Mouse (Mus musculus) embryonic facial prominence, embryonic 15.5 days (tissue): ENCODE measurements around the gene Plekhb1. TPM values are rescaled to one million over a fixed set of nuclear protein-coding genes. Genes with fewer than 3 reads are reported as not detected.

Experiments
- ATAC-seq: fragments of 200-750 bp; cut with Nextera tagmentation; 2 replicates; pipeline ENCODE4 v1.8.0; 2017; ENCODE audit warnings: low read depth, moderate TSS enrichment; ENCODE audit not compliant: insufficient number of reproducible peaks, low FRiP score, low TSS enrichment
- H3K27ac ChIP-seq: fragments of 300-500 bp; sonication (generic); replicated peaks from 2 replicates; pipeline ENCODE4 v1.5.1; 2015; ENCODE audit warnings: mild to moderate bottlenecking, inconsistent platforms
- H3K27me3 ChIP-seq: fragments of 300-500 bp; sonication (generic); 2 replicates; pipeline ENCODE4 v1.6.1; 2015; ENCODE audit warnings: inconsistent platforms
- H3K36me3 ChIP-seq: fragments of 300-500 bp; sonication (generic); 2 replicates; pipeline ENCODE4 v1.6.1; 2015; ENCODE audit warnings: mild to moderate bottlenecking, inconsistent platforms
- H3K4me1 ChIP-seq: fragments of 300-500 bp; sonication (generic); 2 replicates; pipeline ENCODE4 v1.6.1; 2015; ENCODE audit warnings: inconsistent platforms
- H3K4me2 ChIP-seq: fragments of 300-500 bp; sonication (generic); replicated peaks from 2 replicates; pipeline ENCODE4 v1.6.1; 2015; ENCODE audit warnings: mild to moderate bottlenecking, inconsistent platforms
- H3K4me3 ChIP-seq: fragments of 300-500 bp; sonication (generic); replicated peaks from 2 replicates; pipeline ENCODE4 v1.5.1; 2015; ENCODE audit warnings: mild to moderate bottlenecking, inconsistent platforms
- H3K9ac ChIP-seq: fragments of 300-500 bp; sonication (generic); 2 replicates; pipeline ENCODE4 v1.6.1; 2015; ENCODE audit warnings: inconsistent platforms
- H3K9me3 ChIP-seq: fragments of 300-500 bp; sonication (generic); replicated peaks from 2 replicates; pipeline ENCODE4 v1.6.1; 2016; ENCODE audit warnings: inconsistent platforms
- WGBS: fragments of 180-500 bp; shearing (Covaris S2); methylation state at CpG from one replicate; pipeline ENCODE4 v1.1.7; 2015; 5-methylcytosine and 5-hydroxymethylcytosine counted together
- polyA plus RNA-seq: library from polyadenylated mRNA; unstranded; fragments of >200 nt; fragmentation: Nextera tagmentation; extraction: Ambion mirVana; gene quantifications from 2 replicates; pipeline ENCODE4 v1.2.1, GENCODE M21; 2015

The Plekhb1 gene
- polyA plus RNA-seq, 1 experiment from 2014 or later, result 15.2 TPM

GRCm38 (mm10) chr7:100616121-100616857 is 45.9 kb downstream of the Plekhb1 start:
- no peak for ATAC-seq
- Histone ChIP-seq H3K9me3 (no peaks in the 10 kb centered on the region), H3K4me3 (no peak overlapping the region), H3K27ac (no peak overlapping the region), H3K4me2 (no peak overlapping the region), H3K4me1 (no peaks in the 10 kb centered on the region), H3K36me3 (no peaks in the 10 kb centered on the region), H3K9ac (no peak overlapping the region), H3K27me3 (no peaks in the 10 kb centered on the region)
- 85% methylated on average over 4 of the region's 4 CpGs for WGBS

DNA sequence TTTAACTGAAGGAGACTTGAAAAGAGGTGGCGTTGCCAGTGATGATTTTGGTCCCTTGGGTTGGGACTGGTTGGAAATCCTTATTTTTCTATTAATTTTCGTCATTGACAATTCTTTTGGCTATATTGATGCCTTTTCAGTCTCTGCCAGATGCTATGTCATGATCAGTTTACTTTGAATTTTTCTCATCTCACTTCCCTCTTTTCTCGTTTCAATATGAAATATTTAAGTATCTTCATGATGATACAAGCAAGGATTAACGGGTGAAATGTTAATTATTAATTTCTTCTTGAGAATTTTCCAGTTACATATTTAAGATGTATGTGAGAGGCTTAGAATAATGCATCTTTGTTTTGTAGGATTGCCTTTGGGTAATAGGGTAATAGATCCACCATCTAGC is 53.3 kb downstream of the Plekhb1 start:
- Histone ChIP-seq H3K4me1 (peaks cover 4% of the 10 kb centered on the region), H3K4me3 (peak overlapping the region; percentile 100), H3K9me3 (no peaks in the 10 kb centered on the region), H3K36me3 (no peaks in the 10 kb centered on the region), H3K27ac (peak overlapping the region; percentile 99), H3K27me3 (no peaks in the 10 kb centered on the region), H3K4me2 (peak overlapping the region; percentile 71), H3K9ac (peak overlapping the region; percentile 99)
- no peak for ATAC-seq
- WGBS, result 13% methylated on average over 4 of the region's 4 CpGs

- H3K27ac ChIP-seq, result peak within 1 kb of the TSS; percentile 99
- peaks cover 4% of the 10 kb centered on the region for H3K4me1 ChIP-seq
- peak within 1 kb of the TSS; percentile 71 for H3K4me2 ChIP-seq
- H3K36me3 ChIP-seq, result no peaks in the 10 kb centered on the region
- peak within 1 kb of the TSS; percentile 100 for H3K4me3 ChIP-seq
- no peaks in the 10 kb centered on the region for H3K9me3 ChIP-seq
- no peaks in the 10 kb centered on the region for H3K27me3 ChIP-seq
- H3K9ac ChIP-seq, result peak within 1 kb of the TSS; percentile 99
- ATAC-seq, result peak; percentile 20
- WGBS, result under 1% methylated on average over 43 of the region's 43 CpGs
Observed at GRCm38 (mm10) chr7:100608130-100608741, 54.0 kb downstream of the Plekhb1 start, which contains the start of gene Mrpl48. Gene Mrpl48 (minus strand): TSS chr7:100608301.

DNA sequence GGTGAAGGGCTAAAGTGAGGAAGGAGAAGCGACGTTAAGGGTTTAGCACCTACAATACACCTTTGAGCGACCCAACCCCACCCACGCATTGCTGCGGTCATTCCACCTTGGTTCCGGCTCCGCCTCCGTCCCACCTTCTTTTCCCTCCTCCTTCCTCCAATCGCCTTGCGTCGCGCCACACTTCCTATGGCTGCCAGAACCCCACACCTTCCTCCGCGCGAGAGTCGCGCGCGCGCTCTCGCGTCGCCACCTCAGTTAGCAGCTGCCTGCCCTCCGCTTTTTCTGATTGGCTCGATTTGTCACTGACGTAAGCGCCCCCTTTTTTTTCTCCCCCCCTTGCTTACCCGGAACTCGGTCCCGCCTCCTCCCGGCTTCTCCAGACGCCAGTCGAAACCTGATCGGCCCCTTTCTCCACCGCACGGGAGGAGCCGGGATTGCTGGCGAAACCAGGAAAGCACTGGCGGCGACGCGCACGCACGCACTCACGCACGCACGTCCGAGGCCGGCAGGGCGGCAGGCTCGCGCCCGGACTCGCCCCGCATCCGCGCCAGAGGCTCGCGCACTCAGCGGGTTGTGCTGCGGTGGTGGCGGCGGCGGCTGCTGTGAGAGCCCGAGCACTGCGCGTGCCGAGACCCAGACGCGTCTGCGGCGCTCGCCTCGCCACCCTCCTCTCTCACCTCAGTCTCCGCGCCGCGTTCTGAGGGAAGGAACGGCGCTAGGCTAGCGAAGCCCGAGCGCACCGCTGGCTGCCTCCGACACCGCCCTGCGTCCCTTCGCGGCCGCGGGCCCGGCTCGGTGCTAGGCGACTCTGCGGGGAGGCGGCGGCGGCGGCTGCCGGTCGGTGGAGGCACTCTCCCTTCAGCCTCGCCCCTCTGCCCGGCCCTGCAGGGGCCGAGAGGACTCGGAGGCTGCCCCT is 54.7 kb downstream of the Plekhb1 start, which contains the start of gene Rab6a:
TSS of gene Rab6a (plus strand) at position 197 of the 916 bp plus-strand sequence.
- Histone ChIP-seq H3K27ac (peak within 1 kb of the TSS; percentile 99), H3K4me1 (peaks cover 4% of the 10 kb centered on the region), H3K9me3 (no peaks in the 10 kb centered on the region), H3K4me2 (peak within 1 kb of the TSS; percentile 71), H3K27me3 (no peaks in the 10 kb centered on the region), H3K4me3 (peak within 1 kb of the TSS; percentile 100), H3K36me3 (no peaks in the 10 kb centered on the region), H3K9ac (peak within 1 kb of the TSS; percentile 99)
- peak; percentile 98 for ATAC-seq
- WGBS, result under 1% methylated on average over 105 of the region's 105 CpGs

DNA sequence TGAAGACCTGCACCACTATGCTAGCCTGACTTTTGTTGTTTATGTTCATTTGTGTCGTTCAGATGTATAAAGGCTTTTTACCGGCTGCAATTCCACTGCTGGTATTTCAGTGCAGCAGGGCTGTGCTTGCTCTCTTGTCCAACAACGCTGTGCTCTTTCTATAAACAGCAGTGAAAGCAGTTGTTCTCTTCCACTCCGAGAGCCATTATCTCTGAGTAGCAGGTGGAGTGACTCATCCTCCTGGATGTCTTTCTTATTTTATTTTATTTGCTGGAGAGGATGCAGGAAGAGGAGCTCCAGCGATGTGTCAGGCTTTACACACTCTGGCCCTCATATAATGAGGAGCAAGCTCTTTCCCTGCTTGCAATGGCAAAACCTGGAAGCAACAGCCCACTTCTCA is 62.0 kb downstream of the Plekhb1 start:
- no peaks in the 10 kb centered on the region for H3K9me3 ChIP-seq
- no peak overlapping the region for H3K4me3 ChIP-seq
- H3K4me1 ChIP-seq, result no peaks in the 10 kb centered on the region
- no peak overlapping the region for H3K9ac ChIP-seq
- H3K36me3 ChIP-seq, result no peaks in the 10 kb centered on the region
- WGBS, result 79% methylated on average over 5 of the region's 5 CpGs
- no peak overlapping the region for H3K27ac ChIP-seq
- H3K4me2 ChIP-seq, result no peak overlapping the region
- ATAC-seq, result no peak
- no peaks in the 10 kb centered on the region for H3K27me3 ChIP-seq

- no peak for ATAC-seq
- no peaks in the 10 kb centered on the region for H3K4me1 ChIP-seq
Observed at GRCm38 (mm10) chr7:100593349-100593748, 68.9 kb downstream of the Plekhb1 start.

More at GRCm38 (mm10) chr7:100593349-100593748, 68.9 kb downstream of the Plekhb1 start:
- no peaks in the 10 kb centered on the region for H3K9me3 ChIP-seq
- H3K27me3 ChIP-seq, result no peaks in the 10 kb centered on the region
- H3K36me3 ChIP-seq, result no peaks in the 10 kb centered on the region
- H3K27ac ChIP-seq, result no peak overlapping the region
- no peak overlapping the region for H3K4me2 ChIP-seq
- H3K9ac ChIP-seq, result no peak overlapping the region
- H3K4me3 ChIP-seq, result no peak overlapping the region

Other genes starting within 250 kb of the Plekhb1 start
- 0.17 and 0.20 TPM in 2 replicates for gene Ucp3, start 189.4 kb downstream of the Plekhb1 start, polyA plus RNA-seq
- 227 and 228 TPM in 2 replicates for gene Ucp2, start 169.1 kb downstream of the Plekhb1 start, polyA plus RNA-seq
- 5.4 and 9.8 TPM in 2 replicates for gene Dnajb13, start 147.5 kb downstream of the Plekhb1 start, polyA plus RNA-seq
- 19.7 and 20.8 TPM in 2 replicates for gene Coa4, start 125.3 kb downstream of the Plekhb1 start, polyA plus RNA-seq
- gene Rab6a, start 55.0 kb downstream of the Plekhb1 start, polyA plus RNA-seq, result 105 and 107 TPM in 2 replicates
- gene Mrpl48, start 54.1 kb downstream of the Plekhb1 start, polyA plus RNA-seq, result 75.0 and 77.7 TPM in 2 replicates
- gene Fam168a, start 44.2 kb upstream of the Plekhb1 start, polyA plus RNA-seq, result 43.7 and 45.5 TPM in 2 replicates
- gene Relt, start 201.0 kb upstream of the Plekhb1 start, polyA plus RNA-seq, result 3.5 and 4.2 TPM in 2 replicates